Mouse (Mus musculus) kidney, adult 11 months (tissue): Measurements from ENCODE around the gene Daxx.
A peak's percentile ranks its signal among the peaks of the same experiment; 100 is the strongest.

Experiments used
- DNase-seq: peaks from one replicate; pipeline ENCODE4 v3.0.0; 2022

Gene Daxx

DNA sequence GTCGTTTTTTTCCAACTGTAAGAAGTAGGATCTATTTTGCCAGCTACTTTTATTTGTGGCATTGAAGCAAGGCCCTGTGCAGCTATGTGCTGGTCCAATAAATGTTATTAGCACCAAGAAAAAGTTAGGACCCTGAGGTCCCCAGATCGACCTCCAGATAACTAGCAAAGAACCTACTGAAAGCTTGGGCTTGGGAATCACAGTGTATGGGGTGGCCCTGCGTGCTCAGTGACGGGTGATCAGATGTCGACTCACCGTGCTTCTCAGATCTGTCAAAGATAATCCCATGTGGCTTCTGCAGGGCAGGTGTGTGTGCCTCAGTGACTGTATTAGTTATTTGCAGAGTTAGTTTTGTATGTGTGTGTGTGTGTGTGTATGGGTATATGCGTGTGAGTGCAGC, 12.1 kb downstream of the Daxx start:
- no peak for DNase-seq

DNA sequence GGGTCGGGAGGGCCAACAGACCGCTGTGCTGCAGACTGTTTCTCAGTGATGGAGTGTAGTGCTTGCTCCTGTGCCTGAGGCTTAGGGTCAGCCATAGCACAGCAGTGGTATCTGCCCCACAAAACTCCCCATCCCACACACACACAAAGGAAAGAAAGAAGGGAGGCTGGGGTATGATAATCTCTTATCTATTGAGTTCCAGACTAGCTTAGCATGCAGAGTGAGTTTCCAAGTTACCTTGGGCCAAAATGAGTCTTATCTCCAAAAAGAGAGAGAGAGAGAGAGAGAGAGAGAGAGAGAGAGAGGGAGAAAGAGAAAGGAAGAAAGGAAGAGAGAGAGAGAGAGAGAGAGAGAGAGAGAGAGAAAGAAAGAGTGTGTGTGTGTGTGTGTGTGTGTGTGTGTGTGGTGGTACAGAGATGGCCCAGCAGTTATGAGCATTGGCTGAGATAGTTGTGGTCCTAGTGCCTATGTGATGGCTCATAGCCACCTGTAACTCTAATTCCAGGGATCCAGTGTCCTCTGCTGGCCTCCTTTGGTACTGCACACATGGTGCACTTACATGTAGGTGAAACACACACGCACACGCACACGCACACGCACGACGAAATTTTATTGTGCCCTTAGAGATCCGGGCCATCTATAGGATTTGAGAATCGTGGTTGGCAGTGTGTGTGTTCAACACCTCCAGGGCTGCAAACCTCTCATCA, 15.5 kb downstream of the Daxx start:
- no peak for DNase-seq

DNA sequence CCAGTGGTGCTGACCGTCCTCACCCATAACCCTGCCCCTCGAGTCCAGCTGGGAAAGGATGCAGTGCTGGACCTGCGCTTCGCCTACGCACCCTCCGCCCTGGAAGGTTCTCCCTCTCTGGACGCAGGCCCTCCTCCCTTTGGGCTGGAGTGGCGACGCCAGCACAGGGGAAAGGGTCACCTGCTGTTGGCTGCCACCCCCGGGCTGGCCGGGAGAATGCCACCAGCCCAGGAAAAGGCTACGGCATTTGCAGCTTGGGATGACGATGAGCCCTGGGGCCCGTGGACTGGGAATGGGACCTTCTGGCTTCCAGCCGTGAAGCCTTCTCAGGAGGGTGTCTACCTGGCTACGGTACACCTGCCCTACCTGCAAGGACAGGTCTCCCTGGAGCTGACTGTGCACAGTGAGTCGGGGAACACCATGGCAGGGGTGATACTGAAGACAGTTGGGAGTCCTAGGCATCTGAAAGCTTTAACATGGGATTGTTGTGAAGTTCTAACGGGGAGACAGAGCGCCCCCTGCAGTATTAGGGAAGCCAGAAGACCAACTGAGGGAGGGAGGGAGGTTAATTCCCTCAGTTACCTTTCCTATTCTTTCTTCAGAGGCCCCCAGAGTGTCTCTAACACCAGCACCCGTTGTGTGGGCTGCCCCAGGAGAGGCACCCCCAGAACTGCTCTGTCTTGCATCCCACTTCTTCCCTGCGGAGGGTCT, 16.3 kb downstream of the Daxx start:
- DNase-seq = no peak

DNA sequence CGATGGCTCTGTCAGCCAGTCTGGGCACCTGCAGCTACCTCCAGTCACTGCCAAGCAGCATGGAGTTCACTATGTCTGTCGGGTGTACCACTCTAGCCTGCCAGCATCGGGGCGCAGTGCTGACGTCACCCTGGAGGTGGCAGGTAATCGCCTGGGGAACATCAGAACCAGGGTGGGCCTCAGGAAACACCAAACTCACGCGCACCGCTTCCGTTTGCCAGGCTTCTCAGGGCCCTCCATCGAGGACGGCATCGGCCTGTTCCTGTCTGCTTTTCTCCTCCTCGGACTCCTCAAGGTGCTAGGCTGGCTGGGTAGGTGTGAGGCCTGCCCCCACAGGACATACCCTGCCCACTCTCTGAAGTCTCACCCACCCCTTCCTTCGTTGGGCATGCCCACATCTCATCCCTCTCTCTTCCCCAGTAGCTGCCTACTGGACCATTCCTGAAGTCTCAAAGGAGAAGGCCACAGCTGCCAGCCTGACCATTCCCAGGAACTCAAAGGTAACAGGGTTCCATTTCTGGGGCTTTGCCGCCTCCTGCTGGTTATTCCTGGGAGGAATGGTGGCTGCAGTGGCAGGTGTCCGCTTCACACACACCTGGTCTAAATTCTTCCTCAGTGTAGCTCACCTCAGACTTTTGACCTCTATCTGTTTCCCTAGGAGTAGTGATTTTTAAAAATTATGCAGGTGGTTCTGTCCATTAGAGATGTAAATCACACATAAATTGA, 17.2 kb downstream of the Daxx start:
- DNase-seq = no peak

DNA sequence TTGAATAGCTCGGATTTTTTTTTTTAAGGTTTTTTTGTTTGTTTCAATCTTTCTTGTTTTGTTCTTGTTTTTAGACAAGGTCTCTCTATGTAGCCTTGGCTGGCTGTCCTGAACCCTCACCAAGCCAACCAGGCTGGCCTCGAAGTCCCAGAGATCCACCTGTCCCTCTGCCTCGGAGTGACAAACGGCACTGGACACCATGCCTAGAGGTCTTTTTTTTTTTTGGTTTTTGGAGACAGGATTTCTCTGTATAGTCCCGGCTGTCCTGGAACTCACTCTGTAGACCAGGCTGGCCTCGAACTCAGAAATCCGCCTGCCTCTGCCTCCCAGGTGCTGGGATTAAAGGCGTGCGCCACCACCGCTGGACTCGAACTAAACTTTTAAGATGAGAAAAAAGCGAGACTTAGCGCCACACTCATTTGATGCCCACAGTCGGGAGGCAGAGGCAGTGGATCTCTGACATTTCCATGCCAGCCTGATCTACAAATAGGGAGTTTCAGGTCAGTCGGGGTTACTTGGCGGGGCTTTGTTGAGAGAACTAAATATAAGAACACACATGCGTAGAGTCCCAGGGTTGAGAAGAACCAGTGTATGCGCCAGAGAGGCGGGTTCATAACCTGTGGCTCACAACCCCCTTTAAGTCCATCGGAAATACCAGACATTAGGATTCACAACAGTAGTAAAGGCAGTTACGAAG, 19.2 kb downstream of the Daxx start:
- no peak for DNase-seq

DNA sequence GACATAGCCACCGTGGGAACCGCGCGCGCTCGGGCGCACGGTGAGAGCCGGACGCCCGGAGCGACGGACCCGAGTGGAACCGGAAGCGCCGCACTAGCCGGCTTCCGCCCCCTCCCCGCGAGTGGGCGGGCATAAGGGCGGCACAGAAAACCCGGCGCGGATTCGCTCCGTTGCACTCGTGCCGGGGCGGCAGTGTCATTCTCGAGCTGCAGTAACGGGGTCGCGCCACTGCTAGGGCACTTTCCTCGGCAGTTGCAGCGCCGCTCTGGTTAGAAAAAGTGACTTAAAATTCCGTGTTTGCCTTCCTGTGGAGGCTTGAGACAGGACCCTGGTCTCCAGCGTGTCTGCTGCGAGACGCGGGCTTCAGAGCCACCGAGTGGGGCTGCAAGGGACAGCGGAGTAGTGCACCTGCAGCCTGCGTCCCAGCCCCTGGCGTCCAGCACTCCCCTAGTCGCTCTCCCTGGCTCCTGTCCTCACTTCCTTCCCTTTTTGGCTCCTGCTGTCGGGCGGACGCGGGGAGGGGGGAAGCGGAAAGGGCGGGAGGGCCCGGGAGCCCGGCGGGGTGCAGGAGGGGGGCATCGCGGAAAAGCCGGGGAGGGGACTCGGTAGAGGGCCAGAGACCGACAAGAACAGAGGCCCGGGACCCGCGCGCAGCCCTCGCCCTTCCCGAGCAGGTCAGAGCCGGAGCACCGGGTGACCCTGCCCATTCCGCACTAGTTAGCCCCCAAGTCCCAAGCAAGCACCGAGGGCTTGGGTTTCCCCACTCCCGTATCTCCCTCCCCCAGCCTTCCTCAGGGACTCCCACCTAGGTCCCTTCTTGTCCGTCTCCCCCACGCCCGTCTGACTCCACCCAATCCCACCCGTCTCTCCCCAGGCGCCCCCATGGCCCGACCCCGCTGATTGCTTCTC, 20.4 kb downstream of the Daxx start, which contains the start of gene Rgl2:
Rgl2 (plus strand) TSS at position 173 of the 909 bp plus-strand sequence.
- peak; percentile 84 for DNase-seq

DNA sequence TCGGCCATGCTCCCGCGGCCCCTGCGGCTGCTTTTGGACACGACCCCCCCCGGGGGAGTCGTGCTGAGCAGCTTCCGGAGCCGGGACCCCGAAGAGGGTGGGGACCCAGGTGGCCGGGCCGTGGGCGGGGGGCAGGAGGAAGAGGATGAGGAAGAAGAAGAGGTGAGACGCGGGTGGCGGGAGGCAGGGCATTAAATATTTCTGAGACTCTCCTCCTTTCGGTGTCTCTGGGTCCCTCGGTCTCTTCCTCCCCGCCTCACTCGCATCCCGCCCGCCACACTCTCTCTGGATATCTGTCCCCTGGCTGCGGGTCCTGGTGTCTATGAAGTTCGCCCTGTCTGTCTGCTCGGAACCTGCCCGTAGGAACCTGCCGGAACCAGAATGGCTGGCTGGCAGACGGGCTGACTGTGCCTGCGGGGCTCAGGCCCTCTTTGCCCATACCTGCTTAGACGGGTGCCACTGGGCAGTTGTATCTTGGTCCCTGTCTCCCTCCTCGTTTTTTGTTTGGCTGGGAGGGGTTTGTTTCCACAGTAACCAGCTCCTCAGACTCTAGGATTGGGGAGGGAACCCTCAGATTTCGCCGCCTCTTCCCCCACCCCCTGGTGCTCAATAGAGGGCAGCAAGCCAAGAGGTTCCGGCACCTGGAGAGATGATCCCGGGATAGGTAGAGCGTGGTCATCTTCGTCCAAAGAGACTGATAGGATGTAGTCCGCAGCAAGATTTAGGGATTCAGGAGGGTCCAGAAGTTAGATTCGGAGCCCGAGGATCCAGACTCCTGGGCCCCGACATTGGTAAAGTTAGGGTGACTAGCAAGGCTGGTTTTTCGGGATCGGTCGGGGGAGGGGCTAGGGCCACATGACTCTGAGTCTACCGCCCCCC, 21.3 kb downstream of the Daxx start:
- peak; percentile 79 for DNase-seq

DNA sequence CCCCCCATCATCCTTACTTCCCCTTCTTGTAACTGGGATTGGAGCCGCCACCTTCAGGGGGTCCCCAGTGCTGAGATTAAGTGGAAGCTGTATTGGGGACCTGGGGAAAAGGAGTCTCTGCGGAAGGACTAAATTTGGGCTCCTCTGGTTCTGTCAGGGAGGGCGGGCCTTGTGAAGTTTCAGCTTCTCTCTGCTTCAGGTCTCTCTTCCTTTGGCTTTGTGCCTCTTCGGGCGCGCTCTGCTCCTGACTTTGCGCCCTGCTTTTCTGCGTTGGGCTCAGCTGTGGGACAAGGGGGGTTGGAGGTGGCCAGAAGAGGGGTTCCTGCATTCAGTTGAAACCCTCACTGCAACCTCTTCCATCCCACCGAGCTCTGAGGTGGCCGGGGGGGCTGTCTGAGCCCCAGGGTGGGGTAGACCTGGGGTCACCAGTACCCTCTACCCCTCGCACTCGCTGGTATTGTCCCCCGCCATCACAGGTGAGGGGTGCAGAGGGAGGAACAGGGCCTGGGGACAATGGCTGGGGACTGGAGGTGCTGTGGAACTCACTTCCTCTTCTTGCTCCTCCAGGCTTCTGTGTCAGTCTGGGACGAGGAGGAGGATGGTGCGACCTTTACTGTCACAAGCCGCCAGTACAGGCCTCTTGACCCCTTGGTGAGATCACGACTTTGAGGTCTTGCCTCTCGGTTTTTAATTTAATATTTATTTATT, 22.1 kb downstream of the Daxx start:
- no peak for DNase-seq

DNA sequence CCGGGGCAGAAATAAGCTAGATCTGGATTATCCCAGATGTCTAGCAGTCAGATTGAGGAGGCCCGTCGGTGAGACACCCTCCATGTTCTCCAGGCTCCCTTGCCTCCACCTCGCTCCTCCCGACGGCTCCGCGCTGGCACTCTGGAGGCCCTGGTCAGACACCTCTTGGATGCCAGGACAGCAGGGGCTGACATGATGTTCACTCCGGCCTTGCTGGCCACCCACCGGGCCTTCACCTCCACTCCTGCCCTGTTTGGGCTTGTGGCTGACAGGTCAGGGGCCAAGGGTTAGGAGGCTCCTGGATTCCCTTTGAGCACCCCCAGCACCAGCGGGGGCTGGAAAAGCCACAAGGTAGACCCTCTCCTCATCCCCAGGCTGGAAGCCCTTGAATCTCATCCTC, 22.7 kb downstream of the Daxx start:
- no peak for DNase-seq

DNA sequence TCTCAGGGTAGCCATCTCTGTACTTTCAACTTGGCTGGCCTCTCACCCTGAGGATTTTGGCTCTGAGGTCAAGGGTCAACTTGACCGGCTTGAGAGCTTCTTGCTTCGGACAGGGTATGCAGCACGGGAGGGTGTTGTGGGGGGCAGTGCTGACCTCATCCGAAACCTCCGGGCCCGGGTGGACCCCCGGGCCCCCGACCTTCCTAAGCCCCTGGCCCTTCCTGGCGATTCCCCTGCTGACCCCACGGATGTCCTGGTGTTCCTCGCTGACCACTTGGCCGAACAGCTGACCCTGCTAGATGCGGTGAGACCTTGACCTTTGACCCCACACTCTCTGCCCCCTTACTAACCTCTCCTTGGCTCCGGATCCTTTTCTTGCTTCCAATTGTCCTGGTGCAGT, 23.2 kb downstream of the Daxx start:
- no peak for DNase-seq

DNA sequence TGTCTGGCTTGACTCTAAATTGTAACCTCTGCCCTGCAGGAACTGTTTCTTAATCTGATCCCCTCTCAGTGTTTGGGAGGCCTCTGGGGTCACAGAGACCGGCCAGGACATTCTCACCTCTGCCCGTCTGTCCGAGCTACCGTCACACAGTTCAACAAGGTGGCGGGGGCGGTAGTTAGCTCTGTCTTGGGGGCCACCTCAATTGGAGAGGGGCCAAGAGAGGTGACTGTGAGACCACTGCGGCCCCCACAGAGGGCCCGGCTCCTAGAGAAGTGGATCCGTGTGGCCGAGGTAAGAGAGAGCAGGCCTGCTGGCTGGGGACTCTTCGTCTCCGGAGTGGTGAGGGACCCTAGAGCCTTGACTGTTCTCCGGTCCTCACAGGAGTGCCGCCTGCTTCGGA, 23.8 kb downstream of the Daxx start:
- no peak for DNase-seq

DNA sequence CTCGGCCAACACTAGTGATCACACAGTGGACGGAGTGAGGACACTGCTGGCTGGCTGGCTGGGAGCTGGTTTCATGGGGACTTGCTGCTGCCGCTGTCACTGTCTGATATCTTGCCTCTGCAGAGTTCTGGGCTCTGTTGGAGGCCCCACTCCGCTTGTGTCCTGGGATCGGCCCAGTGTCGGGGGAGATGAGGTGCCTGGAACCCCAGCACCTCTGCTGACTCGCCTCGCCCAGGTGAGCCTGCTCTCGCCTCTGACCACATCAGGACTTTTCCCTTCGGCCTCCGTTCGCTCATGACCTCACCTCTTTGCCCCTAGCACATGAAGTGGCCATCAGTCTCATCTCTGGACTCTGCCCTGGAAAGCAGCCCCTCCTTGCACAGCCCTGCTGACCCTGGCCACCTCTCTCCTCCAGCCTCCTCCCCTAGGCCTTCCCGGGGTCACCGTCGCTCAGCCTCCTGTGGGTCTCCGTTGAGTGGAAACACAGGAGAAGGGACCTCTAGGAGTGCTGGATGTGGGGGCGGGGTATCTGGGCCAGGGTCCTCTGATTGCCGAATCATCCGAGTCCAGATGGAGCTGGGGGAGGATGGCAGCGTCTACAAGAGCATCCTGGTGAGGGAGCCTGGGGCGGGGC, 26.3 kb downstream of the Daxx start:
- no peak for DNase-seq

DNA sequence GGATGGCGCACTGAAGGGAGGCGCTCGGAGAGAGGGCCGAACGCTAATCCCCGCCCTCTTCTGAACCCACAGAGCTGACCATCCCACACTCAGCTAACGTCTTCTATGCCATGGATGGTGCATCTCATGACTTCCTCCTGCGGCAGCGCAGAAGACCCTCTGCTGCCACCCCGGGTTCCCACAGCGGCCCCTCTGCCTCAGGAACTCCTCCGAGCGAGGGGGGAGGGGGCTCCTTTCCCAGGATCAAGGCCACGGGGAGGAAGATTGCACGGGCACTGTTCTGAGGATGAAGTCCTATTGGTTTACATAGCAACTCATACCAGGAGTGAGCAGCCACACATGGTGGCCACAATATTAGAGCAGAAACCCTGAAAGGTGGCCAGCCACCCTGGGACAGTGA, 27.8 kb downstream of the Daxx start:
- DNase-seq = no peak

DNA sequence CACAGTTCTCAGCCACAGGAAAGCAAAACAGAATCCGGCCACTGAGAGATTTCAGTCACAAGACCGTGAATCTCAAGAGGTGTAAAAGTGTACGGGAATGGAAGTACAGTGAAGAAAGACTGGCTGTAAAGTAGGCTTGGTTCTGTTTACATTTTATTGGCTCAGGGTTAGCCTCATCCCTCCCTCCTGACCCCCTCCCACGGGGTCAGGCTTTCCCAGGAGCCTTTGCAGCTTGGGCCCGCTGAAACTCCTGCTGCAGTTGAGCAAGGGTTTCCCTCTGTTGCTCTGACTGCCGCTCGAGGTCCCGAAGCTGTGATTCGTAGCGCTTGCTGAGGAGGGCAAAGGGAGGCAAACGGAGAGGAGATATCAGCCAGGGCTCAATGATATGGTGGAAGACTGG, 29.6 kb downstream of the Daxx start:
- DNase-seq = no peak

DNA sequence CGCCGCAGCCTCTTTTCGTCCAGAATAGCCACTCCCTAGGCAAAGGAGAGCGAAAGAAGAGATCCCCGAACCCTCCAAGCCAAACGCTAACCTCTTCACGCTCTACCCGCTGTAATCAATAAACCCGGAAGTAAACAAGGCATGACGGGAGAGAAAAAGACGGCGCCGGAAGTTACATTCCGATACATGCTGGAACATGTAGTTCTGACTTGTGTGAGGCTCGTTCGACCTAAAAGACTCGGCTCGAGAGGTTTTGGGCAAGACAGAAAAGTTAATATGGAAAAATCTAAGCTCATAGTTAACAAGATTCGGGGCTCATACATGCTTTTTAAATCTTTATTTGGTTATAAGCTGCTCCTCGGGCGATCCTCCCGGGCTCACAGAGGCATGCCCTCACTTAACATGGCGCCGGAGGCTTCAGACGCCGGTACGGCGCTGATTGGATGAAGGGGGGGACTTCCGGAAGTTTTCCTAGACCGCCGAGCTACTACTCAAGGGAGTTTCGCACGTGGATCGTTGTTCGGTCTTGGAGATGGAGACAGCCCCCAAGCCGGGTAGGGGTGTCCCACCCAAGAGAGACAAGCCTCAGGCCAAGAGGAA, 31.1 kb downstream of the Daxx start, which contains the start of the genes Pfdn6 and Wdr46:
Pfdn6 (minus strand) TSS at position 138 of the 600 bp plus-strand sequence.
Wdr46 (plus strand) TSS at position 455 of the 600 bp plus-strand sequence.
- DNase-seq = peak; percentile 88

DNA sequence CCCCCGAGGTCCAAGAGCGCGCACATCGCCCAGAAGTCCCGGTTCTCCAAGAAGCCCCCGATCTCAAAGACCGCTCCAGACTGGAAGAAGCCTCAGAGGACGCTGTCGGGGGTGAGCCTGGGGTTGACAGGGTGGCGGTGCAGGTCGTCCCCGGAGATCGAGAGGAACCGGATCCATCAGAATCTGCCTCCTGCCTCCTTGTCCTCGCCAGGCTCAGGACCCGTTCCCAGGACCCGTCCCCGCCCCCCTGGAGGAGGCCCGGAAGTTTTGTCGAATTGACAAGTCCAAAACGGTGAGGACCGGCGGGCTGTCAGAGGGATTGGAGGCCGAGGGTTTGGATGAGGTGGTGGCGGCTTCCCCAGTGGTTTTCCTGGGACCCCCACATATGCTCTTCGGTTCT, 31.8 kb downstream of the Daxx start:
- DNase-seq = no peak

DNA sequence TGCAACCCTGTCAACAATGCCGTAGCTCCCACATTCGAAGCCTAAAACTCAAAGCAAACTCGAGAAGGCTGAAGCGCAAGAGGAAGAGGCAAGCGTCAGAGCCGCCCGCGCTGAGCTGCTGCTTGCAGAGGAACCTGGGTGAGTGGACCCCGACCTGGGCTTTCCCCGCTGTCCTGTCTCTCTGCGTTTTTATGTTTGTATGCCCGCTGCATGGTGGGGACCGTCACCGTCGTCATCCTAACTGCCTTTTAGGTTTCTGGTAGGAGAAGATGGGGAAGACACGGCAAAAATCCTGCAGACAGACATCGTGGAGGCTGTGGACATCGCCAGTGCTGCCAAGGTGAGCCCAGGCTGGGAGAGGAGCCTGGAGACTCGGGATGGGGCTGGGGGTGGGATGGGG, 32.2 kb downstream of the Daxx start:
- DNase-seq = no peak

DNA sequence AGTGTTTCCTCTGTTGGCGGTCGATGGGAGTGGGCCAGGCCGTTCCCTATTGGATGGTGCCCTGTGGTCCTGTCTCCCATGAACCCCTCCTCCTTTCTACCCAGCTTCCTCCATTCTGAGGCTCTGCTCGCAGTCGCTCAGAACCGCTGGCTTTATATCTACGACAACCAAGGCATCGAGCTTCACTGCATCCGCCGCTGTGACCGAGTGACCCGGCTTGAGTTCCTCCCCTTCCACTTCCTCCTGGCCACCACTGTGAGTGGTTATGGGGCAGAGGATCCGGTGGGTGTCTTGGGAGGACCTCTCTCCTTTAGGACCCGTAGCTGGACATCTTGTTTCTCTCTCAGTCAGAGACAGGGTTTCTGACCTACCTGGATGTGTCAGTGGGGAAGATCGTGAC, 34.2 kb downstream of the Daxx start:
- no peak for DNase-seq

DNA sequence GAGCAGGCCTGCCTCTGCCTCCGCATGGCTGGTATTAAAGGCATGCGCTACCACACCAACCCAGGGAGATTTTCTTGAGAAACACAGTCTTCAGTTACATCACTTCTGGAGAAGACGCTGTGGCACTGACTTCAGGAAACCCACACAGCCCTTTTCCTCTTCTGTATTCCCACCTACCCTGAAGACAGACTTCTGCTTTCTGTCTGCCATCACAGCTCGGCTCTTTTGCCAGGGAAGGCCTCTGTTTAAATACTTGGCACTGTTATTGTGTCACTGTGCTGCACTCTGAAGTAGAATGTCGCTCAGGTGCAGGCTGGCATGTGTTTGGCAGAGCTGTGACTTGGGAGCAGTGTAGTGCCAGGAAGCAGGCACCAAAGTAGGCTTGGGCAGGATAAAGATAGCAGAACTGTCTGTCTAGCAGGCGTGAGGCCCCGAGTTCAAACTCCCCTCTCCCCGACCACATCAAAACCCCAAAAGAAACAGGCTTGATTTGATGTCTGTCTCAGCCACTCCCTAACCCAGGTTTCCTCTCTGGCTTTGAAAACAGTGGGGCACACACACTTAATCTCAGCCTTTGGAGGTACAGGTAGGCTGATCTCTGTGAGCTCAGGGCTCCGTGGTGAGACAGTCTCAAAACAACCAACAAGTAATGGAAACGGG, 38.3 kb downstream of the Daxx start:
- DNase-seq = no peak
